Mouse (Mus musculus) small intestine, adult 2 months (tissue): Measurements from ENCODE around the gene Ubiad1.

Experiments used
- CTCF ChIP-seq: fragments of 200-500 bp; IDR thresholded peaks from 2 replicates; pipeline ENCODE4 v1.5.1; 2012; ENCODE audit warnings: low read depth, mild to moderate bottlenecking, control low read depth, inconsistent platforms, low read length, moderate library complexity, mixed read lengths; ENCODE audit not compliant: insufficient replicate concordance, insufficient read length; ENCODE audit errors: extremely low read depth
- POLR2A ChIP-seq: fragments of 200-500 bp; IDR thresholded peaks from 2 replicates; pipeline ENCODE4 v1.6.1; 2012; ENCODE audit warnings: low read depth, mild to moderate bottlenecking, control low read depth, inconsistent platforms, low read length, moderate library complexity

DNA sequence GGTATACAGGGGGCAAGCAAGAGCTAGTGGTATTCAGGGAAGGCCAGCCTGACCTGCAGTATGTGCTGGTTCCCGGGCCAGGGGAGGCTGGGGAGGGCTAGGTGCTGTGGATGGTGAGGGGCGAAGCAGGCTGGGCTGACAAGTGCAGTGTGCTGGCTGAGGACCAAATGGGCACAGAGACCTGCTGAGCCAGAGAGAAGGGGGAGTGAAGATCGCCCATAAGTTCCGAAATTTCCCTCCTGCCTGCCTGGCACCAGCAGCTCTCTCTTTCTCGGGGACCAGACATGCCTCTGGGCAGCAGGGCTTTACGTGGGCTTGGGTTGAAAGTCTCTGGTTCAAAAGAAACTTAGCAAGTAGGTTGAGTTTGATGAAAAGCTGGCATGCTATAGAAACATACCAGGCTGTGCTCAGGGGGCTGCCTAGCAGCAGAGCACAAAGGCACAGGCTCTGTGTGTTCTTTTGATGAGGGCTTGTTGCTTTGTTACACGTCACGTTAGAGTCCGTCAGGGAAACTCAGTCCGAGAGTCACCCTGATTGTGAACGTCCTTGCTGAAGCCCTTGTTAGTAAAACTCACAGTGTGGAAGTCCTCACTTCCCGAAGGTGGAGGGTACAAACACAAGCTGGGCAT is 16.2 kb upstream of the Ubiad1 start:
- TF ChIP-seq CTCF (no peak), POLR2A (no peak)
